Mouse (Mus musculus) hindbrain, embryonic 10.5 days (tissue): ENCODE measurements around the gene Gpr146. TPM values are rescaled to one million over a fixed set of nuclear protein-coding genes. Genes with fewer than 3 reads are reported as not detected.
A peak's percentile ranks its signal among the peaks of the same experiment; 100 is the strongest.
"Not testable (repeated sequence)": the region's sequence is repeated elsewhere in the genome, so short reads cannot be mapped to it uniquely, and the experiment has no call there.

Experiments used
- DNase-seq: peaks from one replicate; pipeline ENCODE4 v3.0.0-alpha.2; 2017; ENCODE audit warnings: low spot score
- H3K27ac ChIP-seq: fragments of 300-500 bp; sonication (generic); 2 replicates; pipeline ENCODE4 v1.5.1; 2016; ENCODE audit warnings: mild to moderate bottlenecking, moderate library complexity
- H3K27me3 ChIP-seq: fragments of 300-500 bp; sonication (generic); 2 replicates; pipeline ENCODE4 v1.6.1; 2016; ENCODE audit warnings: mild to moderate bottlenecking; ENCODE audit not compliant: poor library complexity, insufficient read depth, severe bottlenecking
- H3K36me3 ChIP-seq: fragments of 300-500 bp; sonication (generic); 2 replicates; pipeline ENCODE4 v1.6.1; 2016; ENCODE audit warnings: mild to moderate bottlenecking, moderate library complexity
- H3K4me1 ChIP-seq: fragments of 300-500 bp; sonication (generic); replicated peaks from 2 replicates; pipeline ENCODE4 v1.6.1; 2016; ENCODE audit warnings: mild to moderate bottlenecking
- H3K4me3 ChIP-seq: fragments of 300-500 bp; sonication (generic); 2 replicates; pipeline ENCODE4 v1.5.1; 2016; ENCODE audit warnings: mild to moderate bottlenecking, moderate library complexity
- H3K9me3 ChIP-seq: fragments of 300-500 bp; sonication (generic); 2 replicates; pipeline ENCODE4 v1.6.1; 2016; ENCODE audit warnings: mild to moderate bottlenecking, moderate library complexity
- WGBS: fragments of 180-500 bp; shearing (Covaris S2); methylation state at CpG from one replicate; pipeline ENCODE4 v1.1.7; 2016; 5-methylcytosine and 5-hydroxymethylcytosine counted together
- polyA plus RNA-seq: library from polyadenylated mRNA; unstranded; fragments of >200 nt; fragmentation: Nextera tagmentation; extraction: Ambion mirVana; gene quantifications from 2 replicates; pipeline ENCODE4 v1.2.1, GENCODE M21; 2016

Gene Gpr146
- polyA plus RNA-seq, 1 experiment from 2014 or later, result 2.8 TPM

GRCm38 (mm10) chr5:139388694-139389675 is 11.5 kb downstream of the Gpr146 start:
- Histone ChIP-seq H3K27me3 (no peaks in the 10 kb centered on the region), H3K9me3 (no peaks in the 10 kb centered on the region), H3K4me3 (no peak overlapping the region), H3K4me1 (peaks cover 69% of the 10 kb centered on the region), H3K27ac (peak overlapping the region; percentile 83), H3K36me3 (0 out of 2 replicates have a peak, but pooled peaks cover 8% of the 10 kb centered on the region)
- WGBS, result 74% methylated on average over 17 of the region's 17 CpGs
- DNase-seq, result no peak

- no peaks in the 10 kb centered on the region for H3K27me3 ChIP-seq
- DNase-seq, result no peak
- H3K27ac ChIP-seq, result peak overlapping the region; percentile 83
- 0 out of 2 replicates have a peak, but pooled peaks cover 8% of the 10 kb centered on the region for H3K36me3 ChIP-seq
- no peaks in the 10 kb centered on the region for H3K9me3 ChIP-seq
- 60% methylated on average over 6 of the region's 6 CpGs for WGBS
- peaks cover 66% of the 10 kb centered on the region for H3K4me1 ChIP-seq
- no peak overlapping the region for H3K4me3 ChIP-seq
Observed at GRCm38 (mm10) chr5:139389676-139390061, 12.2 kb downstream of the Gpr146 start.

- H3K4me1 ChIP-seq, result peaks cover 59% of the 10 kb centered on the region
- not testable (repeated sequence) for H3K9me3 ChIP-seq, H3K36me3 ChIP-seq, DNase-seq, H3K27me3 ChIP-seq
- 73% methylated on average over 5 of the region's 5 CpGs for WGBS
- H3K4me3 ChIP-seq, result peak overlapping the region; percentile 9; the same call in 1 of the 2 replicates
- H3K27ac ChIP-seq, result peak overlapping the region; percentile 83
Observed at GRCm38 (mm10) chr5:139390324-139391119, 13.0 kb downstream of the Gpr146 start.

GRCm38 (mm10) chr5:139391309-139391990 is 14.0 kb downstream of the Gpr146 start:
- DNase-seq, result no peak
- peak overlapping the region; percentile 64 for H3K27ac ChIP-seq
- no peaks in the 10 kb centered on the region for H3K27me3 ChIP-seq
- no peaks in the 10 kb centered on the region for H3K9me3 ChIP-seq
- peak overlapping the region; percentile 9; the same call in 1 of the 2 replicates for H3K4me3 ChIP-seq
- 85% methylated on average over 11 of the region's 11 CpGs for WGBS
- H3K36me3 ChIP-seq, result 0 out of 2 replicates have a peak, but pooled peaks cover 8% of the 10 kb centered on the region
- peaks cover 53% of the 10 kb centered on the region for H3K4me1 ChIP-seq

GRCm38 (mm10) chr5:139392219-139393196 is 15.0 kb downstream of the Gpr146 start:
- H3K36me3 ChIP-seq, result 0 out of 2 replicates have a peak, but pooled peaks cover 8% of the 10 kb centered on the region
- no peak overlapping the region for H3K4me3 ChIP-seq
- H3K27me3 ChIP-seq, result no peaks in the 10 kb centered on the region
- no peaks in the 10 kb centered on the region for H3K9me3 ChIP-seq
- H3K27ac ChIP-seq, result 0 out of 2 replicates have a peak overlapping the region, but pooled peaks have one; percentile 40
- 94% methylated on average over 37 of the region's 37 CpGs for WGBS
- DNase-seq, result no peak
- H3K4me1 ChIP-seq, result peaks cover 51% of the 10 kb centered on the region

- H3K4me1 ChIP-seq, result peaks cover 47% of the 10 kb centered on the region
- no peaks in the 10 kb centered on the region for H3K27me3 ChIP-seq
- H3K36me3 ChIP-seq, result 0 out of 2 replicates have a peak, but pooled peaks cover 8% of the 10 kb centered on the region
- 89% methylated on average over 16 of the region's 16 CpGs for WGBS
- peak overlapping the region; percentile 40; the same call in 1 of the 2 replicates for H3K27ac ChIP-seq
- no peaks in the 10 kb centered on the region for H3K9me3 ChIP-seq
- no peak for DNase-seq
- H3K4me3 ChIP-seq, result no peak overlapping the region
Observed at GRCm38 (mm10) chr5:139393197-139393588, 15.7 kb downstream of the Gpr146 start.

- Histone ChIP-seq H3K9me3 (no peaks in the 10 kb centered on the region), H3K27ac (no peak overlapping the region), H3K27me3 (no peaks in the 10 kb centered on the region), H3K4me3 (no peak overlapping the region), H3K4me1 (peaks cover 42% of the 10 kb centered on the region), H3K36me3 (0 out of 2 replicates have a peak, but pooled peaks cover 8% of the 10 kb centered on the region)
- WGBS, result 76% methylated on average over 7 of the region's 7 CpGs
- no peak for DNase-seq
Observed at GRCm38 (mm10) chr5:139394399-139394798, 16.9 kb downstream of the Gpr146 start.

- Histone ChIP-seq H3K4me1 (peaks cover 34% of the 10 kb centered on the region), H3K36me3 (0 out of 2 replicates have a peak, but pooled peaks cover 8% of the 10 kb centered on the region), H3K4me3 (no peak overlapping the region), H3K27ac (0 out of 2 replicates have a peak overlapping the region, but pooled peaks have one; percentile 45), H3K9me3 (no peaks in the 10 kb centered on the region), H3K27me3 (no peaks in the 10 kb centered on the region)
- DNase-seq, result no peak
- WGBS, result 95% methylated on average over 4 of the region's 4 CpGs
Observed at GRCm38 (mm10) chr5:139395528-139395927, 18.0 kb downstream of the Gpr146 start.

- Histone ChIP-seq H3K4me1 (peaks cover 22% of the 10 kb centered on the region; the same call in 1 of the 2 replicates), H3K9me3 (no peaks in the 10 kb centered on the region), H3K36me3 (0 out of 2 replicates have a peak, but pooled peaks cover 6% of the 10 kb centered on the region), H3K4me3 (no peak overlapping the region), H3K27ac (no peak overlapping the region), H3K27me3 (no peaks in the 10 kb centered on the region)
- 89% methylated on average over 4 of the region's 4 CpGs for WGBS
- DNase-seq, result no peak
Observed at GRCm38 (mm10) chr5:139397359-139397916, 19.9 kb downstream of the Gpr146 start.

- no peaks in the 10 kb centered on the region for H3K36me3 ChIP-seq
- no peaks in the 10 kb centered on the region for H3K9me3 ChIP-seq
- no peaks in the 10 kb centered on the region for H3K27me3 ChIP-seq
- DNase-seq, result peak; percentile 81
- peaks cover 16% of the 10 kb centered on the region; the same call in 1 of the 2 replicates for H3K4me1 ChIP-seq
- WGBS, result 43% methylated on average over 5 of the region's 5 CpGs
- no peak overlapping the region for H3K4me3 ChIP-seq
- H3K27ac ChIP-seq, result no peak overlapping the region
Observed at GRCm38 (mm10) chr5:139397959-139398753, 20.7 kb downstream of the Gpr146 start.
